13 mouse cellular contexts compared by ENCODE assay signal in genomic region chr2:168557035-168557434, GRCm38 (mm10).
"Had no signal": no experiment of that assay in that cellular context is flagged by ENCODE, and none has a peak within 500 bp of the region (broad histone marks: within the 10 kb centered on the region; RNA-seq: fewer than 3 reads in every experiment).

No protein-coding gene starts in this region.

- H3K4me2 ChIP-seq: liver, embryonic 13.5 days; midbrain, embryonic 12.5 days; midbrain, embryonic 15.5 days; neural tube, embryonic 12.5 days; neural tube, embryonic 15.5 days had no signal

- H3K4me3 ChIP-seq: left cerebral cortex, adult 2 months; liver, embryonic 13.5 days; midbrain, embryonic 12.5 days; midbrain, embryonic 15.5 days; neural tube, embryonic 12.5 days; neural tube, embryonic 15.5 days; stomach, embryonic 15.5 days had no signal

- H3K27ac ChIP-seq: kidney, postnatal 0 days; left cerebral cortex, adult 2 months; liver, embryonic 13.5 days; midbrain, embryonic 12.5 days; midbrain, embryonic 15.5 days; neural tube, embryonic 12.5 days; neural tube, embryonic 15.5 days; stomach, embryonic 15.5 days had no signal

- DNase-seq: layer of hippocampus, postnatal 36 days; liver, embryonic 13.5 days; lung, adult 2 months; right cerebral cortex, adult 18-20 months; right cerebral cortex, postnatal 14 days; right cerebral cortex, postnatal 4 days had no signal

- H3K27me3 ChIP-seq: midbrain, embryonic 15.5 days; stomach, embryonic 15.5 days had no signal

- H3K36me3 ChIP-seq: liver, embryonic 13.5 days; midbrain, embryonic 12.5 days; midbrain, embryonic 15.5 days; neural tube, embryonic 12.5 days; neural tube, embryonic 15.5 days; stomach, embryonic 15.5 days had no signal

- ATAC-seq: midbrain, embryonic 15.5 days had no signal

- H3K9ac ChIP-seq: liver, embryonic 13.5 days; midbrain, embryonic 12.5 days; midbrain, embryonic 15.5 days; neural tube, embryonic 12.5 days; neural tube, embryonic 15.5 days; stomach, embryonic 15.5 days had no signal

- H3K9me3 ChIP-seq: liver, embryonic 13.5 days; midbrain, embryonic 12.5 days; midbrain, embryonic 15.5 days; neural tube, embryonic 12.5 days; neural tube, embryonic 15.5 days; stomach, embryonic 15.5 days had no signal
